Mouse (Mus musculus) embryo, embryonic 10 days (tissue): ENCODE results near the gene Ggt5.

Experiments
- DNase-seq: peaks from one replicate; pipeline ENCODE4 v3.0.0-alpha.2; 2015; ENCODE audit warnings: low spot score

Ggt5 gene

GRCm38 (mm10) chr10:75651381-75652068, 62.4 kb downstream of the Ggt5 start:
- DNase-seq, result no peak

- no peak for DNase-seq
These were observed 64.9 kb downstream of the Ggt5 start for GRCm38 (mm10) chr10:75654053-75654452.

- DNase-seq, result no peak
These were observed 68.0 kb downstream of the Ggt5 start for GRCm38 (mm10) chr10:75657165-75657564.

- no peak for DNase-seq
These were observed 68.6 kb downstream of the Ggt5 start for GRCm38 (mm10) chr10:75657772-75658171.

- no peak for DNase-seq
These were observed 72.2 kb downstream of the Ggt5 start for GRCm38 (mm10) chr10:75661381-75661780.

- no peak for DNase-seq
These were observed 72.7 kb downstream of the Ggt5 start for GRCm38 (mm10) chr10:75661876-75662275.

GRCm38 (mm10) chr10:75662575-75662974, 73.4 kb downstream of the Ggt5 start:
- DNase-seq, result no peak

GRCm38 (mm10) chr10:75664673-75665270, 75.6 kb downstream of the Ggt5 start:
- DNase-seq, result no peak

GRCm38 (mm10) chr10:75666451-75667030, 77.4 kb downstream of the Ggt5 start:
- DNase-seq, result no peak
